Mouse (Mus musculus) urinary bladder, postnatal 36 days (tissue): ENCODE results near the gene Gm21891.
"Not testable (repeated sequence)": the region's sequence is repeated elsewhere in the genome, so short reads cannot be mapped to it uniquely, and the experiment has no call there.

Source experiments
- DNase-seq, 2 experiments: peaks; one replicate each; pipeline ENCODE4 v3.0.0; 2022; ENCODE audit warnings: low spot score in 2 of 2, mixed read lengths in 1 of 2

The Gm21891 gene

GRCm38 (mm10) chrY:13133392-13133791 is at the start of gene Gm21891:
Gm21891 (minus strand) TSS chrY:13133492.
- not testable (repeated sequence) for DNase-seq

GRCm38 (mm10) chrY:13161668-13162067 is 28.4 kb upstream of the Gm21891 start, which contains the start of gene Gm21425:
Gm21425 (plus strand) TSS chrY:13161968.
- not testable (repeated sequence) for DNase-seq
